Mouse (Mus musculus) intestine, embryonic 16.5 days (tissue): Measurements from ENCODE around the gene Mrpl44. TPM values are rescaled to one million over a fixed set of nuclear protein-coding genes. Genes with fewer than 3 reads are reported as not detected.

Experiments
- ATAC-seq: fragments of 200-750 bp; cut with Nextera tagmentation; 2 replicates; pipeline ENCODE4 v1.8.0; 2017; ENCODE audit warnings: moderate TSS enrichment, moderate library complexity
- H3K27ac ChIP-seq: fragments of 300-500 bp; sonication (generic); 2 replicates; pipeline ENCODE4 v1.5.1; 2014; ENCODE audit warnings: mild to moderate bottlenecking, low read length
- H3K27me3 ChIP-seq: fragments of 300-500 bp; sonication (generic); replicated peaks from 2 replicates; pipeline ENCODE4 v1.6.1; 2014; ENCODE audit warnings: low read length, control low read depth, mixed read lengths; ENCODE audit not compliant: control insufficient read depth, insufficient read depth
- H3K36me3 ChIP-seq: fragments of 300-500 bp; sonication (generic); 2 replicates; pipeline ENCODE4 v1.6.1; 2014; ENCODE audit warnings: low read length, control low read depth; ENCODE audit not compliant: control insufficient read depth, insufficient read depth
- H3K4me1 ChIP-seq: fragments of 300-500 bp; sonication (generic); 2 replicates; pipeline ENCODE4 v1.6.1; 2014; ENCODE audit warnings: low read length, control low read depth, mixed read lengths; ENCODE audit not compliant: control insufficient read depth, insufficient read depth
- H3K4me2 ChIP-seq: fragments of 300-500 bp; sonication (generic); 2 replicates; pipeline ENCODE4 v1.6.1; 2014; ENCODE audit warnings: low read depth, low read length, control low read depth
- H3K4me3 ChIP-seq: fragments of 300-500 bp; sonication (generic); 2 replicates; pipeline ENCODE4 v1.5.1; 2014; ENCODE audit warnings: mild to moderate bottlenecking, low read length
- H3K9ac ChIP-seq: fragments of 300-500 bp; sonication (generic); 2 replicates; pipeline ENCODE4 v1.6.1; 2014; ENCODE audit warnings: low read depth, low read length
- H3K9me3 ChIP-seq: fragments of 300-500 bp; sonication (generic); 2 replicates; pipeline ENCODE4 v1.6.1; 2016; ENCODE audit warnings: low read length, control low read depth; ENCODE audit not compliant: control insufficient read depth
- WGBS: fragments of 180-500 bp; shearing (Covaris S2); extraction: QIAGEN DNeasy Blood & Tissue Kit; methylation state at CpG from one replicate; pipeline ENCODE4 v1.1.7; 2014; 5-methylcytosine and 5-hydroxymethylcytosine counted together
- polyA plus RNA-seq: library from polyadenylated mRNA; unstranded; fragments of >200 nt; fragmentation: Nextera tagmentation; extraction: Ambion mirVana; gene quantifications from 2 replicates; pipeline ENCODE4 v1.2.1, GENCODE M21; 2015

Gene Mrpl44
- polyA plus RNA-seq = 51.4 and 56.1 TPM in 2 replicates

- ATAC-seq = peak; percentile 100
- Histone ChIP-seq H3K9me3 (no peaks in the 10 kb centered on the region), H3K4me2 (peak within 1 kb of the TSS; percentile 54), H3K4me1 (0 out of 2 replicates have a peak, but pooled peaks cover 2% of the 10 kb centered on the region), H3K27ac (peak within 1 kb of the TSS; percentile 87), H3K9ac (peak within 1 kb of the TSS; percentile 96), H3K4me3 (peak within 1 kb of the TSS; percentile 98), H3K27me3 (no peaks in the 10 kb centered on the region), H3K36me3 (peaks cover 4% of the 10 kb centered on the region; the same call in 1 of the 2 replicates)
- under 1% methylated on average over 38 of the region's 38 CpGs for WGBS
These were observed at the start of gene Mrpl44, which contains the start of gene Wdfy1 for GRCm38 (mm10) chr1:79775927-79776458. Gene Mrpl44, plus strand, starts transcription at chr1:79776018. Gene Wdfy1, minus strand, starts transcription at chr1:79776143.

- no peak for ATAC-seq
- no peak overlapping the region for H3K27ac ChIP-seq
These were observed 41.0 kb upstream of the Mrpl44 start for GRCm38 (mm10) chr1:79734794-79735193.

GRCm38 (mm10) chr1:79736408-79736807, 39.4 kb upstream of the Mrpl44 start:
- no peak overlapping the region for H3K4me3 ChIP-seq
- H3K4me1 ChIP-seq = no peaks in the 10 kb centered on the region; the same call in 1 of the 2 replicates
- no peaks in the 10 kb centered on the region for H3K27me3 ChIP-seq
- no peak overlapping the region for H3K27ac ChIP-seq
- H3K9me3 ChIP-seq = no peaks in the 10 kb centered on the region
- no peaks in the 10 kb centered on the region for H3K36me3 ChIP-seq
- 85% methylated on average over 3 of the region's 3 CpGs for WGBS
- no peak for ATAC-seq
- no peak overlapping the region for H3K9ac ChIP-seq
- no peak overlapping the region for H3K4me2 ChIP-seq

More at GRCm38 (mm10) chr1:79734794-79735193, 41.0 kb upstream of the Mrpl44 start:
- Histone ChIP-seq H3K4me3 (no peak overlapping the region), H3K9me3 (no peaks in the 10 kb centered on the region), H3K4me2 (no peak overlapping the region), H3K4me1 (no peaks in the 10 kb centered on the region), H3K27me3 (no peaks in the 10 kb centered on the region), H3K36me3 (no peaks in the 10 kb centered on the region), H3K9ac (no peak overlapping the region)
- 82% methylated on average over 5 of the region's 5 CpGs for WGBS

GRCm38 (mm10) chr1:79739726-79740125, 36.1 kb upstream of the Mrpl44 start:
- ATAC-seq = no peak
- no peak overlapping the region for H3K9ac ChIP-seq
- no peak overlapping the region for H3K4me2 ChIP-seq
- WGBS = 93% methylated on average over 2 of the region's 2 CpGs
- no peaks in the 10 kb centered on the region for H3K36me3 ChIP-seq
- H3K27ac ChIP-seq = no peak overlapping the region
- H3K27me3 ChIP-seq = no peaks in the 10 kb centered on the region
- no peaks in the 10 kb centered on the region for H3K9me3 ChIP-seq
- no peaks in the 10 kb centered on the region; the same call in 1 of the 2 replicates for H3K4me1 ChIP-seq
- no peak overlapping the region for H3K4me3 ChIP-seq

GRCm38 (mm10) chr1:79741002-79741401, 34.8 kb upstream of the Mrpl44 start:
- no peak for ATAC-seq

GRCm38 (mm10) chr1:79742949-79743348, 32.9 kb upstream of the Mrpl44 start:
- Histone ChIP-seq H3K4me2 (no peak overlapping the region), H3K4me3 (no peak overlapping the region), H3K9ac (no peak overlapping the region), H3K4me1 (no peaks in the 10 kb centered on the region; the same call in 1 of the 2 replicates), H3K27me3 (no peaks in the 10 kb centered on the region), H3K9me3 (no peaks in the 10 kb centered on the region), H3K27ac (no peak overlapping the region), H3K36me3 (no peaks in the 10 kb centered on the region)
- WGBS = 92% methylated on average over 7 of the region's 7 CpGs
- ATAC-seq = no peak

More at GRCm38 (mm10) chr1:79741002-79741401, 34.8 kb upstream of the Mrpl44 start:
- H3K36me3 ChIP-seq = no peaks in the 10 kb centered on the region
- no peak overlapping the region for H3K4me2 ChIP-seq
- H3K4me3 ChIP-seq = no peak overlapping the region
- H3K4me1 ChIP-seq = no peaks in the 10 kb centered on the region; the same call in 1 of the 2 replicates
- no peak overlapping the region for H3K9ac ChIP-seq
- no peak overlapping the region for H3K27ac ChIP-seq
- no peaks in the 10 kb centered on the region for H3K9me3 ChIP-seq
- 75% methylated on average over 4 of the region's 4 CpGs for whole genome bisulfite sequencing
- H3K27me3 ChIP-seq = no peaks in the 10 kb centered on the region

GRCm38 (mm10) chr1:79743385-79743784, 32.4 kb upstream of the Mrpl44 start:
- ATAC-seq = no peak
- no peaks in the 10 kb centered on the region for H3K27me3 ChIP-seq
- 97% methylated on average over 1 of the region's 1 CpGs for WGBS
- no peak overlapping the region for H3K9ac ChIP-seq
- no peak overlapping the region for H3K4me3 ChIP-seq
- H3K36me3 ChIP-seq = no peaks in the 10 kb centered on the region
- no peaks in the 10 kb centered on the region; the same call in 1 of the 2 replicates for H3K4me1 ChIP-seq
- no peaks in the 10 kb centered on the region for H3K9me3 ChIP-seq
- no peak overlapping the region for H3K27ac ChIP-seq
- H3K4me2 ChIP-seq = no peak overlapping the region

- no peak overlapping the region for H3K4me2 ChIP-seq
- WGBS = 74% methylated on average over 4 of the region's 4 CpGs
- no peaks in the 10 kb centered on the region; the same call in 1 of the 2 replicates for H3K4me1 ChIP-seq
- no peaks in the 10 kb centered on the region for H3K9me3 ChIP-seq
- ATAC-seq = peak; percentile 59; the same call in 1 of the 2 replicates
- no peaks in the 10 kb centered on the region for H3K27me3 ChIP-seq
- no peak overlapping the region for H3K27ac ChIP-seq
- no peaks in the 10 kb centered on the region for H3K36me3 ChIP-seq
- no peak overlapping the region for H3K4me3 ChIP-seq
- H3K9ac ChIP-seq = no peak overlapping the region
These were observed 29.8 kb upstream of the Mrpl44 start for GRCm38 (mm10) chr1:79746056-79746455.

- Histone ChIP-seq H3K27ac (no peak overlapping the region), H3K4me2 (no peak overlapping the region), H3K27me3 (no peaks in the 10 kb centered on the region), H3K36me3 (no peaks in the 10 kb centered on the region), H3K9me3 (no peaks in the 10 kb centered on the region), H3K4me1 (peaks cover 8% of the 10 kb centered on the region), H3K9ac (no peak overlapping the region), H3K4me3 (no peak overlapping the region)
- WGBS = 82% methylated on average over 5 of the region's 5 CpGs
- no peak for ATAC-seq
These were observed 24.6 kb upstream of the Mrpl44 start for GRCm38 (mm10) chr1:79751186-79751585.
